Mouse (Mus musculus) lung, postnatal 0 days (tissue): ENCODE results near the gene Gm10974. TPM values are rescaled to one million over a fixed set of nuclear protein-coding genes. Genes with fewer than 3 reads are reported as not detected.

Source experiments
- ATAC-seq: fragments of 200-750 bp; cut with Nextera tagmentation; 2 replicates; pipeline ENCODE4 v1.8.0; 2017; ENCODE audit warnings: moderate library complexity
- DNase-seq: peaks from one replicate; pipeline ENCODE4 v3.0.0-alpha.2; 2016; ENCODE audit warnings: low spot score
- H3K27ac ChIP-seq: fragments of 300-500 bp; sonication (generic); 2 replicates; pipeline ENCODE4 v1.5.1; 2014; ENCODE audit warnings: antibody characterized with exemption, mild to moderate bottlenecking, low read length, mixed read lengths
- H3K27me3 ChIP-seq: fragments of 300-500 bp; sonication (generic); replicated peaks from 2 replicates; pipeline ENCODE4 v1.6.1; 2014; ENCODE audit warnings: low read length, mixed read lengths; ENCODE audit not compliant: insufficient read depth
- H3K36me3 ChIP-seq: fragments of 300-500 bp; sonication (generic); 2 replicates; pipeline ENCODE4 v1.6.1; 2014; ENCODE audit warnings: low read length, mixed read lengths; ENCODE audit not compliant: insufficient read depth
- H3K4me1 ChIP-seq: fragments of 300-500 bp; sonication (generic); 2 replicates; pipeline ENCODE4 v1.6.1; 2014; ENCODE audit warnings: antibody characterized with exemption, low read depth, low read length, mixed read lengths; ENCODE audit not compliant: insufficient read depth
- H3K4me2 ChIP-seq: fragments of 300-500 bp; sonication (generic); replicated peaks from 2 replicates; pipeline ENCODE4 v1.6.1; 2014; ENCODE audit warnings: low read depth, mild to moderate bottlenecking, low read length, moderate library complexity, mixed read lengths
- H3K4me3 ChIP-seq: fragments of 300-500 bp; sonication (generic); 2 replicates; pipeline ENCODE4 v1.5.1; 2014; ENCODE audit warnings: low read depth, low read length
- H3K9ac ChIP-seq: fragments of 300-500 bp; sonication (generic); replicated peaks from 2 replicates; pipeline ENCODE4 v1.6.1; 2014; ENCODE audit warnings: low read depth, mild to moderate bottlenecking
- H3K9me3 ChIP-seq: fragments of 300-500 bp; sonication (generic); 2 replicates; pipeline ENCODE4 v1.6.1; 2016; ENCODE audit warnings: low read length, mixed read lengths
- CTCF ChIP-seq: IDR thresholded peaks from 2 replicates; pipeline ENCODE4 v1.5.1; 2016; ENCODE audit warnings: antibody characterized with exemption, mild to moderate bottlenecking
- EP300 ChIP-seq: IDR thresholded peaks from 2 replicates; pipeline ENCODE4 v1.6.1; 2016; ENCODE audit warnings: antibody characterized with exemption, mild to moderate bottlenecking, control low read depth
- WGBS: fragments of 180-500 bp; shearing (Covaris S2); extraction: QIAGEN DNeasy Blood & Tissue Kit; methylation state at CpG from one replicate; pipeline ENCODE4 v1.1.7; 2014; 5-methylcytosine and 5-hydroxymethylcytosine counted together
- polyA plus RNA-seq: library from polyadenylated mRNA; unstranded; fragments of >200 nt; fragmentation: Nextera tagmentation; extraction: Ambion mirVana; gene quantifications from 2 replicates; pipeline ENCODE4 v1.2.1, GENCODE M21; 2015

The Gm10974 gene
- polyA plus RNA-seq, 1 experiment from 2014 or later = not detected

DNA sequence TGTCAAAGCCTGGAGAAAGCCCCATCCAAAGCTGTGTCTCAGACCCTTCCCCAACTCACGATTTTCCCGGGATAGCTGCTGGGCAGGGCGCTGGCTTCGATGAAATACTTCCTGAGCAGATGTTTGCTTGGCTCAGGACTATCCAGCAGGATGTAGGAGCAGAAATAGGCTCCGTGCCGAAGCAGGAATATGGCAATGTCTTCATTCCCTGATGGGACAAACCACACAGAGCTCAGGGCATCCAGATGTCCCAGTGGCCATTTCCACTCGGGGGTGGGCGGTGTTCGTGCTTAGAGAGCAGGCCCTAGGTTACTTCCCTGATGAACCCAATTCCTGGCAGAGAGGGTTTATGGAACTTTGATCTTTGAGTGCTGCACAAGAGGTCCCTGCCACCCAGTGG, 35.1 kb upstream of the Gm10974 start:
- no peak for ATAC-seq
- no peaks in the 10 kb centered on the region for H3K27me3 ChIP-seq
- TF ChIP-seq CTCF = no peak
- TF ChIP-seq EP300 = no peak
- H3K4me3 ChIP-seq = no peak overlapping the region
- no peaks in the 10 kb centered on the region for H3K4me1 ChIP-seq
- H3K27ac ChIP-seq = no peak overlapping the region
- no peak overlapping the region for H3K9ac ChIP-seq
- H3K36me3 ChIP-seq = peaks cover 14% of the 10 kb centered on the region
- WGBS = 75% methylated on average over 9 of the region's 9 CpGs
- H3K9me3 ChIP-seq = no peaks in the 10 kb centered on the region
- no peak overlapping the region for H3K4me2 ChIP-seq
- no peak for DNase-seq

DNA sequence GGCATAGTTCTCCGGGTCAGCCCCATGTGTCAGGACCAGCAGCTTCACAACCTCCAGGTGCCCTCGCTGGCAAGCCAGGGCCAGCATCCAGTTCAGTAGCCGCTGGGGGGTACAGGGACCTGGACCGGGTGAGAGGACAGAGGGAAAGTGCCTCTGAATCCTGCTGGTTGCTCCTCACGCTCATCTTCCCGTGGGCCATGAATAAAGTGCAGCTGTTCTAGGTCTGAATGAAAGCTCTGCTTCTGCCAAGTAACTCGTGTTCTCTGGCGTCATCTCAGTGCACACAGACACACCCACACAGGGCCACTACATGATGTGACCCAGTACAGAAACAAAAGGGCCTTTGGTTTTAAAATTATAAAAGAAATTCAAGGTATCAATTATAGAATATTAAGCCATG, 33.4 kb upstream of the Gm10974 start:
- Histone ChIP-seq H3K9ac (no peak overlapping the region), H3K9me3 (no peaks in the 10 kb centered on the region), H3K4me1 (no peaks in the 10 kb centered on the region), H3K4me3 (no peak overlapping the region), H3K36me3 (peaks cover 14% of the 10 kb centered on the region), H3K27ac (no peak overlapping the region), H3K4me2 (no peak overlapping the region), H3K27me3 (no peaks in the 10 kb centered on the region)
- DNase-seq (no peak), ATAC-seq (no peak)
- TF ChIP-seq EP300 = no peak
- TF ChIP-seq CTCF = no peak
- 80% methylated on average over 8 of the region's 8 CpGs for WGBS

DNA sequence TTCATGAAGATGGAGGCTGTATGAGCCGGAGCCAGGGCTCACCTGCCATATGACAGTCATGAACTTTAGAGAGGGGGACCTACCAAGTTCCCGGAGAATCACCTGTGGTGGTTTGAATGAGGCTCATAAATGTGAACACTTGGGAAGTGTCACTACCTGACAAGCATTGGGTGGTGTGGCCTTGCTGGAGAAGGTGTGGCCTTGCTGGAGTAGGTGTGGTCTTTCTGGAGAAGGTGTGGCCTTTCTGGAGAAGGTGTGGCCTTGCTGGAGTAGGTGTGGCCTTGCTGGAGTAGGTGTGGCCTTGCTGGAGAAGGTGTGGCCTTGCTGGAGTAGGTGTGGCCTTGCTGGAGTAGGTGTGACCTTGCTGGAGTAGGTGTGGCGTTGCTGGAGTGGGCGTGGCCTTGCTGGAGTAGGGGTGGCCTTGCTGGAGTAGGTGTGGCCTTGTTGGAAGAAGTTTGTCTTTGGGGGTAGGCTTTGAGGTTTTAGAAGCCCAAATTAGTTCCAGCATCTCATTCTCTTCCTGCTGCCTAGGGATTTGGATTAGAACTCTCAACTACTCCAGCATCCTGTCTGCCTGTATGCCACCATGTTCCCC, 31.7 kb upstream of the Gm10974 start:
- ATAC-seq = no peak
- Histone ChIP-seq H3K27ac (no peak overlapping the region), H3K4me2 (no peak overlapping the region), H3K4me1 (peaks cover 6% of the 10 kb centered on the region; the same call in 1 of the 2 replicates), H3K9ac (no peak overlapping the region), H3K36me3 (peaks cover 14% of the 10 kb centered on the region), H3K4me3 (no peak overlapping the region), H3K27me3 (no peaks in the 10 kb centered on the region), H3K9me3 (no peaks in the 10 kb centered on the region)
- WGBS = 92% methylated on average over 4 of the region's 4 CpGs
- TF ChIP-seq EP300 (no peak), CTCF (no peak)
- no peak for DNase-seq

DNA sequence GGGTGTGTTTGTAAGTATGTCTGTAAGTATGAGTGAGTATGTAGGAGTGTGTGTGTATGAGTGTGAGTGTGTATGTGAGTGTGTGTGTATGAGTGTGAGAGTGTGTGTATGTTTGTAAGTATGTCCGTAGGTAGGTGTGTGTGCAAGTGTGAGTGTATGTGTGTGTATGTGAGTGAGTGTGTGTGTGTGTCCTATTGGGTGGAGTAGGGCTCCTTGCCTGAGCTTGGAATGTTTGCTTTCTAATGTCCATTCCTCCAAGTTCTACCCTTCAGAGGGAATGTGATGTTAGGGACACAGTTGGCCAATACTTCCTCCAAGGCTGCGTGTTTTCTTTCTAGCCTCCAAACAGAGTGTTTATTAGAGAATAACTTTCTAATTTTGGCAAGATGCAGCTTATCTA, 28.8 kb upstream of the Gm10974 start:
- ATAC-seq (peak; percentile 52), DNase-seq (peak; percentile 52)
- Histone ChIP-seq H3K4me3 (no peak overlapping the region), H3K4me1 (peaks cover 7% of the 10 kb centered on the region; the same call in 1 of the 2 replicates), H3K36me3 (peaks cover 14% of the 10 kb centered on the region), H3K9ac (no peak overlapping the region), H3K27me3 (no peaks in the 10 kb centered on the region), H3K4me2 (no peak overlapping the region), H3K27ac (0 out of 2 replicates have a peak overlapping the region, but pooled peaks have one; percentile 38), H3K9me3 (no peaks in the 10 kb centered on the region)
- 63% methylated on average over 2 of the region's 2 CpGs for WGBS
- TF ChIP-seq CTCF (no peak), EP300 (peak; percentile 62)

DNA sequence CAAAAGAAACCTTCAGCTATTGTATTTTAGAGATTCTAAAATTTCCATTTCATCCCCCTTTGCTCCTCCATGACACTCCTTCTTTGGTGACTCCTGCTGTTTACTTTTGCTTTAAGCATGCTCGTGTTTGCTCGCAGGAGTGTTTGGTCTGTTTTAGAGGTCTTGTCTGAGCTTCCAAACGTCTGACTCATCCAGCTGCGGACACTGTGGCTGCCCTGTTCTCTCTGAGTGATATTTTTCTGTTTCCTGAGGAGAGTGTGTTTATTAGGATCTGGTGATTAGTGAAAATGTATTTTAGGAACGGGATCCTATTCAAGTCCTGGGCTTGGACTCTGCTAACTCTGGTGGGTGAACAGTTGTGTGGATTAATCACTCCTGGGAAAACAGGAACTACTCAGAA, 26.1 kb upstream of the Gm10974 start:
- TF ChIP-seq CTCF (no peak), EP300 (peak; percentile 90)
- Histone ChIP-seq H3K4me2 (no peak overlapping the region), H3K27ac (peak overlapping the region; percentile 71)

DNA sequence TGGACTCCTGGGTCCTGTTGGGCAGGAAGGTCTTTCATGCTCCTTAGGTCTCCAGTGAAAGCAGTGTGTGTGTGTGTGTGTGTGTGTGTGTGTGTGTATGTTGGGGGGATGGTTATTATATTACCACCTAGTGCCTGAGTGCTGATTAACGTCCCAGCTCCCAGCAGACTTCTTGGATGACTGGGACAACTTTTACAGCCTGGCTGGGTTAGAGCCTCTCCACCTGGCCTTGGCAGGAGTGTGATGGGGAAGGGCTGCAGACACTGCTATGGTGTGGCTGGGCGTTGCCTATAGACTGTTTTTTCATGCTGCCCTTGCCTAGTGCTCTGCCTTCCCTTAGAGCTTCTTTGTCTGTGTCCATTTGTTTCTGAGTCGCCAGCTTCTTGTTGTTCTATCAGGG, 25.7 kb upstream of the Gm10974 start:
- H3K9me3 ChIP-seq = no peaks in the 10 kb centered on the region
- H3K36me3 ChIP-seq = no peaks in the 10 kb centered on the region
- peak; percentile 63 for ATAC-seq
- H3K4me3 ChIP-seq = no peak overlapping the region
- H3K27ac ChIP-seq = peak overlapping the region; percentile 71
- peaks cover 7% of the 10 kb centered on the region; the same call in 1 of the 2 replicates for H3K4me1 ChIP-seq
- TF ChIP-seq CTCF (no peak), EP300 (no peak)
- H3K27me3 ChIP-seq = no peaks in the 10 kb centered on the region
- WGBS = 37% methylated on average over 3 of the region's 3 CpGs
- DNase-seq = peak; percentile 49
- no peak overlapping the region for H3K4me2 ChIP-seq
- H3K9ac ChIP-seq = no peak overlapping the region; the same call in 1 of the 2 replicates

More for the DNA sequence above, 26.1 kb upstream of the Gm10974 start:
- no peak overlapping the region for H3K9ac ChIP-seq
- peaks cover 7% of the 10 kb centered on the region; the same call in 1 of the 2 replicates for H3K4me1 ChIP-seq
- no peaks in the 10 kb centered on the region for H3K9me3 ChIP-seq
- no peak overlapping the region for H3K4me3 ChIP-seq
- H3K36me3 ChIP-seq = peaks cover 2% of the 10 kb centered on the region; the same call in 1 of the 2 replicates
- H3K27me3 ChIP-seq = no peaks in the 10 kb centered on the region
- 8% methylated on average over 5 of the region's 5 CpGs for WGBS
- peak; percentile 89 for DNase-seq
- peak; percentile 86 for ATAC-seq

DNA sequence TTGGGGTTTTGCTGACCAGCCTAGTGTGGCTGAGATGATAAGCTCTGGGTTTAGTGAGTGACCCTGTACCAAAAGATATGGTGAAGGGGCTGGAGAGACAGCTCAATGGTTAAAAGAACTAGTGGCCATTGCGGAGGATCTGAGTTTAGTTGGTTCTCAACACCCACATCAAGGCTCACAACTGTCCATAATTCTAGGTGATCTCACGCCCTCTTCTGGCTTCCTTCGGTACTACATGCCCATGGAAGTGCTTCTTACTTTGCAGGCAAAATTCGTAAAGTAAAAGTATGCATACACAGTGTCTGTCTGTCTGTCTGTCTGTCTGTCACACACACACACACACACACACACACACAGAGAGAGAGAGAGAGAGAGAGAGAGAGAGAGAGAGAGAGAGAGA, 23.4 kb upstream of the Gm10974 start:
- H3K4me1 ChIP-seq = peaks cover 7% of the 10 kb centered on the region; the same call in 1 of the 2 replicates
- no peak overlapping the region for H3K4me2 ChIP-seq
- H3K27ac ChIP-seq = no peak overlapping the region
- no peak overlapping the region for H3K9ac ChIP-seq
- no peak; the same call in 1 of the 2 replicates for ATAC-seq
- H3K4me3 ChIP-seq = no peak overlapping the region
- DNase-seq = peak; percentile 70
- no peaks in the 10 kb centered on the region for H3K27me3 ChIP-seq
- no peaks in the 10 kb centered on the region for H3K9me3 ChIP-seq
- WGBS = 46% methylated on average over 4 of the region's 4 CpGs
- TF ChIP-seq EP300 = no peak
- peak; percentile 87 for TF ChIP-seq CTCF
- H3K36me3 ChIP-seq = no peaks in the 10 kb centered on the region
